ENCODE assay signal across 9 mouse cellular contexts in genomic region chr3:95672861-95673706, GRCm38 (mm10). TPM values are rescaled to one million over a fixed set of nuclear protein-coding genes. Genes with fewer than 3 reads are reported as not detected.
DNase-seq lines count a peak whose midpoint lies in the region; ATAC-seq and TF ChIP-seq lines count a peak whose summit lies in the region.
"Had no signal": no experiment of that assay in that cellular context is flagged by ENCODE, and none has a peak within 500 bp of the region (broad histone marks: within the 10 kb centered on the region; RNA-seq: fewer than 3 reads in every experiment).

No protein-coding gene starts in this region.

- no peak overlapping the region for H3K4me2 ChIP-seq in hindbrain, embryonic 15.5 days
- H3K4me2 ChIP-seq in midbrain, embryonic 11.5 days, result no peak overlapping the region

- peaks cover 60% of the 10 kb centered on the region for H3K79me2 ChIP-seq in macrophage (ENCODE audit: inconsistent target)

- no peak for TF ChIP-seq CTCF in G1E (IDR thresholded peaks at IDR 0.05; ENCODE audit: low read depth, low read length)

- no peak overlapping the region for H3K9ac ChIP-seq in hindbrain, embryonic 15.5 days
- no peak overlapping the region for H3K9ac ChIP-seq in midbrain, embryonic 11.5 days (ENCODE audit: low read length)

- H3K4me1 ChIP-seq in G1E (ENCODE audit: insufficient read depth, low read depth, low read length), result peaks cover 87% of the 10 kb centered on the region
- H3K4me1 ChIP-seq in hindbrain, embryonic 15.5 days (replicated peaks), result peaks cover 17% of the 10 kb centered on the region
- H3K4me1 ChIP-seq in midbrain, embryonic 11.5 days (ENCODE audit: control insufficient read depth, insufficient read depth, low read length), result peaks cover 7% of the 10 kb centered on the region

- H3K36me3 ChIP-seq in G1E (replicated peaks), result peaks cover 85% of the 10 kb centered on the region
- H3K36me3 ChIP-seq in hindbrain, embryonic 15.5 days, result no peaks in the 10 kb centered on the region; the same call in 1 of the 2 replicates
- no peaks in the 10 kb centered on the region for H3K36me3 ChIP-seq in macrophage (ENCODE audit: inconsistent target)
- H3K36me3 ChIP-seq in midbrain, embryonic 11.5 days (ENCODE audit: control insufficient read depth, insufficient read depth, low read length), result peaks cover 4% of the 10 kb centered on the region; the same call in 1 of the 2 replicates

- no peak for ATAC-seq in G1E (ENCODE audit: extremely low read depth, insufficient number of reproducible peaks, low FRiP score, poor library complexity, severe bottlenecking)
- no peak for ATAC-seq in hindbrain, embryonic 15.5 days (ENCODE audit: low FRiP score, low read depth)
- no peak for ATAC-seq in midbrain, embryonic 11.5 days (ENCODE audit: low FRiP score)
- ATAC-seq: Patski had no signal

- H3K4me3 ChIP-seq in G1E (ENCODE audit: low read depth, low read length) (peak overlapping the region; percentile 65; the same call in 1 of the 2 replicates), macrophage (ENCODE audit: inconsistent target) (no peak overlapping the region)
- H3K4me3 ChIP-seq in hindbrain, embryonic 15.5 days, result no peak overlapping the region
- no peak overlapping the region for H3K4me3 ChIP-seq in midbrain, embryonic 11.5 days (ENCODE audit: low read depth, low read length)

- DNase-seq in gastrocnemius, adult 18-20 months (ENCODE audit: low spot score), result peak; percentile 56
- no peak for DNase-seq in gastrocnemius, postnatal 36 days
- no peak for DNase-seq in G1E (ENCODE audit: low spot score)
- no peak for DNase-seq in cerebellum, adult 11 months
- no peak for DNase-seq in midbrain, embryonic 11.5 days (ENCODE audit: low spot score, missing footprints)
- DNase-seq in urinary bladder, postnatal 14 days (ENCODE audit: low spot score), result no peak

- no peaks in the 10 kb centered on the region for H3K27me3 ChIP-seq in G1E (ENCODE audit: insufficient read depth, low read length)
- H3K27me3 ChIP-seq in hindbrain, embryonic 15.5 days, result no peaks in the 10 kb centered on the region
- no peaks in the 10 kb centered on the region for H3K27me3 ChIP-seq in midbrain, embryonic 11.5 days (ENCODE audit: control insufficient read depth, insufficient read depth, low read length)
- H3K27me3 ChIP-seq: Patski had no signal

- 67% methylated on average over 10 of the region's 10 CpGs for WGBS in hindbrain, embryonic 15.5 days
- WGBS in macrophage (ENCODE audit: missing documents), result 28% methylated on average over 10 of the region's 10 CpGs
- WGBS in midbrain, embryonic 11.5 days, result 57% methylated on average over 10 of the region's 10 CpGs

- H3K27ac ChIP-seq in hindbrain, embryonic 15.5 days (replicated peaks), result peak overlapping the region; percentile 37; the same call in 1 of the 2 replicates
- peak overlapping the region; percentile 98 for H3K27ac ChIP-seq in macrophage
- H3K27ac ChIP-seq in midbrain, embryonic 11.5 days (ENCODE audit: low read depth, low read length), result no peak overlapping the region

- no peaks in the 10 kb centered on the region for H3K9me3 ChIP-seq in G1E (replicated peaks)
- H3K9me3 ChIP-seq in hindbrain, embryonic 15.5 days, result no peaks in the 10 kb centered on the region
- H3K9me3 ChIP-seq in midbrain, embryonic 11.5 days (ENCODE audit: control insufficient read depth, low read length), result no peaks in the 10 kb centered on the region

- intact Hi-C loops in gastrocnemius, postnatal 36 days (cut with DNase I), result no loop called here

RNA-seq across cellular contexts. Expression of gene Mcl1, which starts 14.5 kb away (rescaled TPM):
- 10 to 100 TPM; 96.0 to 99.4 TPM for total RNA-seq in gastrocnemius, adult 18-20 months (2021)
- total RNA-seq in gastrocnemius, postnatal 36 days (2021), result 100 to 1,000 TPM; 109 to 130 TPM
- total RNA-seq in G1E (2014; fragmentation: Nextera tagmentation), result 296 and 335 TPM in 2 replicates
- total RNA-seq in G1E (2017), result 263 and 280 TPM in 2 replicates
- 264 and 420 TPM in 2 replicates for polyA plus RNA-seq in G1E (2012)
- 46.3 and 47.4 TPM in 2 replicates for polyA plus RNA-seq in hindbrain, embryonic 15.5 days (2015; fragmentation: Nextera tagmentation; extraction: Ambion mirVana)
- total RNA-seq in macrophage (2018; cell fraction: chromatin; rRNA removed), result 1,000 to 10,000 TPM in 10 of 26 experiments, 100 to 1,000 TPM in 16; 471 to 2,042 (median 842) TPM
- 1,000 to 10,000 TPM in 4 of 26 experiments, 100 to 1,000 TPM in 22; 492 to 1,133 (median 611) TPM for total RNA-seq in macrophage (2018; cell fraction: cytosol; rRNA removed)
- total RNA-seq in macrophage (2018; cell fraction: nucleus; rRNA removed), result 1,000 to 10,000 TPM in 21 of 26 experiments, 100 to 1,000 TPM in 5; 701 to 2,394 (median 1,238) TPM
- polyA plus RNA-seq in macrophage (2018), result 251 to 507 TPM (median 488 TPM) in 3 replicates
- polyA plus RNA-seq in midbrain, embryonic 11.5 days (2014; fragmentation: Nextera tagmentation; extraction: Ambion mirVana), result 74.1 and 79.9 TPM in 2 replicates

RNA-seq across cellular contexts. Expression of gene Adamtsl4, which starts 14.6 kb away (rescaled TPM):
- 10 to 100 TPM; 25.9 to 30.8 TPM for total RNA-seq in gastrocnemius, adult 18-20 months (2021)
- 10 to 100 TPM; 25.7 to 41.2 TPM for total RNA-seq in gastrocnemius, postnatal 36 days (2021)
- total RNA-seq in G1E (2014; fragmentation: Nextera tagmentation) (not detected in 2 replicates), G1E (2017) (0.06 and 0.11 TPM in 2 replicates)
- polyA plus RNA-seq in G1E (2012) (0.01 TPM in 1 of 2 replicates, not detected in the other), macrophage (2018) (0.38 to 3.1 TPM (median 1.9 TPM) in 3 replicates)
- 1.2 TPM in 2 replicates for polyA plus RNA-seq in hindbrain, embryonic 15.5 days (2015; fragmentation: Nextera tagmentation; extraction: Ambion mirVana)
- 1 to 10 TPM in 21 of 26 experiments, under 1 TPM in 5; 0.40 to 8.2 (median 3.2) TPM for total RNA-seq in macrophage (2018; cell fraction: chromatin; rRNA removed)
- 1 to 10 TPM in 13 of 26 experiments, under 1 TPM in 13; 0.22 to 4.1 (median 1.2) TPM for total RNA-seq in macrophage (2018; cell fraction: cytosol; rRNA removed)
- 1 to 10 TPM in 21 of 26 experiments, under 1 TPM in 5; 0.21 to 9.6 (median 2.3) TPM for total RNA-seq in macrophage (2018; cell fraction: nucleus; rRNA removed)
- 0.28 and 0.52 TPM in 2 replicates for polyA plus RNA-seq in midbrain, embryonic 11.5 days (2014; fragmentation: Nextera tagmentation; extraction: Ambion mirVana)

RNA-seq across cellular contexts. Expression of gene Ensa, which starts 48.3 kb away (rescaled TPM):
- total RNA-seq in gastrocnemius, adult 18-20 months (2021), result 100 to 1,000 TPM in 1 of 2 experiments, 10 to 100 TPM in 1; 95.9 to 106 TPM
- 10 to 100 TPM; 85.6 to 96.1 TPM for total RNA-seq in gastrocnemius, postnatal 36 days (2021)
- total RNA-seq in G1E (2014; fragmentation: Nextera tagmentation), result 99.9 and 104 TPM in 2 replicates
- total RNA-seq in G1E (2017), result 109 and 133 TPM in 2 replicates
- polyA plus RNA-seq in G1E (2012), result 19.2 and 20.4 TPM in 2 replicates
- 109 and 110 TPM in 2 replicates for polyA plus RNA-seq in hindbrain, embryonic 15.5 days (2015; fragmentation: Nextera tagmentation; extraction: Ambion mirVana)
- 100 to 1,000 TPM; 114 to 467 (median 312) TPM for total RNA-seq in macrophage (2018; cell fraction: chromatin; rRNA removed)
- total RNA-seq in macrophage (2018; cell fraction: cytosol; rRNA removed), result 100 to 1,000 TPM in 22 of 26 experiments, 10 to 100 TPM in 4; 85.2 to 121 (median 110) TPM
- total RNA-seq in macrophage (2018; cell fraction: nucleus; rRNA removed), result 100 to 1,000 TPM; 134 to 367 (median 267) TPM
- 79.1 to 122 TPM (median 121 TPM) in 3 replicates for polyA plus RNA-seq in macrophage (2018)
- polyA plus RNA-seq in midbrain, embryonic 11.5 days (2014; fragmentation: Nextera tagmentation; extraction: Ambion mirVana), result 88.1 and 93.2 TPM in 2 replicates
